Mouse (Mus musculus) brown adipose tissue, adult 24 weeks (tissue): ENCODE data around the gene Gm13101. TPM values are rescaled to one million over a fixed set of nuclear protein-coding genes. Genes with fewer than 3 reads are reported as not detected.
"Not testable (repeated sequence)": the region's sequence is repeated elsewhere in the genome, so short reads cannot be mapped to it uniquely, and the experiment has no call there.

Experiments
- H3K27ac ChIP-seq: fragments of 200-500 bp; replicated peaks from 2 replicates; pipeline ENCODE4 v1.5.1; 2012; ENCODE audit warnings: low read depth, mild to moderate bottlenecking, low read length
- H3K4me1 ChIP-seq: fragments of 200-500 bp; 2 replicates; pipeline ENCODE4 v1.6.1; 2012; ENCODE audit warnings: low read length, mixed read lengths; ENCODE audit not compliant: control insufficient read depth, insufficient read depth, insufficient read length
- H3K4me3 ChIP-seq: fragments of 200-500 bp; 2 replicates; pipeline ENCODE4 v1.5.1; 2012; ENCODE audit warnings: low read depth, mild to moderate bottlenecking, low read length, moderate library complexity; ENCODE audit not compliant: insufficient read depth
- polyA plus RNA-seq: library from polyadenylated mRNA; stranded (reverse); fragments of >200 nt; gene quantifications from 2 replicates; pipeline ENCODE4 v1.2.4, GENCODE M21; 2012; ENCODE audit not compliant: missing spikeins, insufficient read depth, insufficient read length

Gm13101 gene
- not detected in 2 replicates for polyA plus RNA-seq

- H3K4me3 ChIP-seq, H3K4me1 ChIP-seq, H3K27ac ChIP-seq: not testable (repeated sequence)
Measured at GRCm38 (mm10) chr4:143966850-143967249, at the start of gene Gm13101. Gene Gm13101, minus strand, starts transcription at chr4:143966950.

GRCm38 (mm10) chr4:143994269-143994668 is 27.5 kb upstream of the Gm13101 start, which contains the start of gene Pramef17:
Gene Pramef17, minus strand, starts transcription at chr4:143994369.
- H3K4me3 ChIP-seq, H3K4me1 ChIP-seq, H3K27ac ChIP-seq: not testable (repeated sequence)

GRCm38 (mm10) chr4:143988126-143988525 is 21.4 kb upstream of the Gm13101 start:
- H3K4me1 ChIP-seq, H3K27ac ChIP-seq, H3K4me3 ChIP-seq: not testable (repeated sequence)

DNA sequence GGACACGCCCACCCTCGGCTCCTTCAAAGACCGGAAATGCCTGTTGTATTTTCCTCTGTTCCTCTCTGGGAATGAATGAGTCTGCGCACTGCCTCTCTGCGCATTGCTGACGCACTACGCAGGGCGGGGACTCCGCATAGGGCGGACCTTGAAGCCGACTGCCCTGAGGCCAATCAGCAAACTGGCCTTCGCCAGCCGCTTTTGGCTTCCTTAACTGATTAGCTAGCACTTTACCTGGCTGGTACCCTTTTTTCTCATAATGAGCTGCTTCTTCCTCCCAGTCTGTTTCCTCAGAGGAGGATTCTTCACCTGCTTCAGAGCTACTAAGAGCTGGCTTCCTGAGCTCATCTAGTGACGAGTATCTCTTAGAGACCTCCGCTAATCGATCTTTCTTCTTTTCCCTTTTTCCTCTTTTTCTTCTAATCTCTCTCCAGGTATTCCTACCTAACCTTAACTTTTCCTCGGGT is 20.8 kb upstream of the Gm13101 start:
- not testable (repeated sequence) for H3K4me1 ChIP-seq

DNA sequence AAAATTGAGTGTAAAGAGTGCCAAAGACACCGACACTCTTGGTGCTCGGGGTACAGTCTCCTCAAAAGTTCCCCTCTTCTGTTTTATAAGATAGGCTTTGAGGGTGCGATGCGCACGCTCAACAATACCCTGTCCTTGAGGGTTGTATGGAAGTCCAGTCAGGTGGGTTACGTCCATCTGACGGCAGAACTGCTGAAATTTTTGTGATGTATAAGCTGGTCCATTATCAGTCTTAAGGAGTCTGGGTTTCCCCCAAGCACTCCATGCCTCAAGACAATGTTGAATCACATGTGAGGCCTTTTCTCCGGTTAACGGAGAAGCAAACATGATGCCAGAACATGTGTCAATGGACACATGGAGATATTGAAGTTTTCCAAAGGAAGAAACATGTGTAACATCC is 19.0 kb upstream of the Gm13101 start:
- H3K4me3 ChIP-seq, H3K27ac ChIP-seq, H3K4me1 ChIP-seq: not testable (repeated sequence)

More for the DNA sequence above, 20.8 kb upstream of the Gm13101 start:
- H3K4me3 ChIP-seq, H3K27ac ChIP-seq: not testable (repeated sequence)

DNA sequence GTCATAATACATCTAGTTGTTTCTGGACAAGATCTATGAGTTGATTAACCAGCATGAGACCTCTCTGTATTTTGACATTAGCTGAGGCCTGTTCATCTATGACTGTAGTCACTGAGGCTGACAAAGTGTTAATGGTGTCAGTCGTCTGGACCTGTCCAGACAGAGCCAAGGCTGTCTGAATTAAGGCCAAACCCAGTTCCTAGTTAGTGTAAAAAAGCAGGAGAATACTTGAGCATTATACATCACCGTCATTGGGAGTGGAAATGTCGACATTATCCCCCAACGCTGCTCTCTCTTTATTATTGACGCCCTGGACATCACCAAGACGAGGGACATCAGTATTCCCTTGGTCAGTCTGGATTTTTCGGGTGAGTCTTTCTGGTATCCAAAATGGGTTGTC is 18.4 kb upstream of the Gm13101 start:
- H3K27ac ChIP-seq, H3K4me3 ChIP-seq: not testable (repeated sequence)

GRCm38 (mm10) chr4:143983446-143983845 is 16.7 kb upstream of the Gm13101 start:
- H3K4me1 ChIP-seq, H3K4me3 ChIP-seq, H3K27ac ChIP-seq: not testable (repeated sequence)

More for the DNA sequence above, 18.4 kb upstream of the Gm13101 start:
- H3K4me1 ChIP-seq = not testable (repeated sequence)

GRCm38 (mm10) chr4:143950916-143951315 is 15.8 kb downstream of the Gm13101 start, which contains the start of gene Pramef25:
Gene Pramef25, minus strand, starts transcription at chr4:143951016.
- H3K4me1 ChIP-seq, H3K27ac ChIP-seq, H3K4me3 ChIP-seq: not testable (repeated sequence)

Other genes starting within 250 kb of the Gm13101 start
- not detected in 2 replicates for gene Gm13078, start 247.5 kb downstream of the Gm13101 start, polyA plus RNA-seq
- not detected in 2 replicates for gene Gm13023, start 177.6 kb downstream of the Gm13101 start, polyA plus RNA-seq
- gene Gm13084, start 150.9 kb downstream of the Gm13101 start, polyA plus RNA-seq = not detected in 2 replicates
- gene Gm13103, start 120.5 kb downstream of the Gm13101 start, polyA plus RNA-seq = not detected in 2 replicates
- not detected in 2 replicates for gene Pramef6, start 66.6 kb downstream of the Gm13101 start, polyA plus RNA-seq
- not detected in 2 replicates for gene Pramef25, start 15.9 kb downstream of the Gm13101 start, polyA plus RNA-seq
- gene Pramef17, start 27.4 kb upstream of the Gm13101 start, polyA plus RNA-seq = not detected in 2 replicates
- not detected in 2 replicates for gene Pramel4, start 92.2 kb upstream of the Gm13101 start, polyA plus RNA-seq
- gene Gm13102, start 139.5 kb upstream of the Gm13101 start, polyA plus RNA-seq = not detected in 2 replicates
- not detected in 2 replicates for gene Oog3, start 195.7 kb upstream of the Gm13101 start, polyA plus RNA-seq
- not detected in 2 replicates for gene Oog2, start 223.8 kb upstream of the Gm13101 start, polyA plus RNA-seq
- gene C87977, start 246.4 kb upstream of the Gm13101 start, polyA plus RNA-seq = not detected in 2 replicates